Mouse (Mus musculus): ENCODE measurements around the gene Alx3.

Gene Alx3

DNA sequence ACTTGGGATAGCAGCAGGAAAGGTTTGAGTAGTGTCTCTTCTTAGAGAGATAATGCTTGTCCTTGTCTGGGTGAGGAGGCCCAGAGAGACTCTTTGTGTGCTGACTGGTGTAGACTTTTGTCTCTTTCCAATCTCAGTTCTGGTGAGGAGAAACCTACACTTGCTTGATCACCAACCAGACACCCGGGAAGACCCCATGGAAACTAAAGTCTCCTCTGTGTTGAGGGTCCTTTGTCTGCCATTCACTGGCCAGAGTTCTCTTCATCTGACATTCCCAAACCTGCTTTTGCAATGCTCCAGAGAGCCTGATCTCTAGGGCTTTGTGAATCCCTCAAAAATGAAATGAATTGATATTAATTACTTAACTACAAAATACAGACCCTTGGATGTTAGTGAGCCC lies 10.9 kb upstream of the Alx3 start:
- no peak for DNase-seq

DNA sequence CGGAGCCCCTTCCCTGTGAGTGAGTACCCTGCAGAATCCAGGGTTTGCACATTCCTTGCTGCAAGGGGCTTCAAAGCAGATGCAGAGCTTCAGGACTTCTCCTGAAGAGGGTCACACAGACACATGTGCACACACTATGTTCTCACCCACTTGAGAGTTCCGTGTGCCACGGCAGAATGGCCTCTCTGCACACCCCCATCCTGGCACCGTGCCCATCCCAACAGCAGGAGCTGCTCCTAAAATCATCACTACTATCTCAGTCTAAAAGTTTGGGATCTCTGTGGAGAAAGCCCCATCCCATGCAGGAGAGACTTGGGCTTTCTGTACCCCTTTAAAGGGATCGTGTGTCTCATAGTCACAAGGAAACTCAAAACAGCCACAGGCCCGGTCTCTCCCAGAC lies 8.3 kb upstream of the Alx3 start:
- DNase-seq = no peak

DNA sequence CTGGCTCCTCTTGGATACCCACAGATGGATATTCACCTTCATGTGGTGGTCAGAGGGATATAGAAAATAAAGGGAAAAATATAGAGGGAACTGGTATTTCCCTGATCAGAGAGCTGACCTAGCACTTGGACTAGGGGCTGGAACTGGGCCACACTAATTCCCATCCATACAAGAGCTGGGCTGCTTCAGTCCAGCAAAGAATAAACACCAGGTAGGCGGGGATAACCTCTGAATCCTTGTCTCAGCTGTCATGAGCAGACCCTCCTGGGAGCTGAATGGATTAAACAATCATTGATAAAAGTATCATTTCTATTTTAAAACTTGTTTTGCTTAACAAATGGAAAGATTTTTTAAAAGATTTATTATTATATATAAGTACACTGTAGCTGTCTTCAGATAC lies 3.2 kb upstream of the Alx3 start:
- no peak for DNase-seq

DNA sequence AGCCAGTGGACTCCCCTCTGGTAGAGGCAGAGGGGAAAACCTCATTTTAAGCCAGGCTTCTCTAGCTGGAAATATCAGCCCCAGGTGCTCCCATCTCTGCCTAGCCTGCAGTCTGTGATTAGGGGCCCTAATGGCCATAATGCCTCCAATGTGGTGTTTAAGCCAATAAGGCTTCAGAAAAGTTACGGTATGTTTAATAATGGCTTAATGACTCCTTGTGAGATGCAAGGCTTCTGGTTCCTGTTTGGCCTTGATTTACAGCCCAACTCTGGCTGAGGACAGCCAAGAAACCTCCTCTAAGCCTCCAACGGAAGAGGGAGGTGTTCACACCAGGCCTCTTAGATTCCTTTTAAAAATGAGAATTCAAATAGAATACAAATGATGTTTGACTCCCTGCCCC lies 1.2 kb upstream of the Alx3 start:
- DNase-seq = no peak

DNA sequence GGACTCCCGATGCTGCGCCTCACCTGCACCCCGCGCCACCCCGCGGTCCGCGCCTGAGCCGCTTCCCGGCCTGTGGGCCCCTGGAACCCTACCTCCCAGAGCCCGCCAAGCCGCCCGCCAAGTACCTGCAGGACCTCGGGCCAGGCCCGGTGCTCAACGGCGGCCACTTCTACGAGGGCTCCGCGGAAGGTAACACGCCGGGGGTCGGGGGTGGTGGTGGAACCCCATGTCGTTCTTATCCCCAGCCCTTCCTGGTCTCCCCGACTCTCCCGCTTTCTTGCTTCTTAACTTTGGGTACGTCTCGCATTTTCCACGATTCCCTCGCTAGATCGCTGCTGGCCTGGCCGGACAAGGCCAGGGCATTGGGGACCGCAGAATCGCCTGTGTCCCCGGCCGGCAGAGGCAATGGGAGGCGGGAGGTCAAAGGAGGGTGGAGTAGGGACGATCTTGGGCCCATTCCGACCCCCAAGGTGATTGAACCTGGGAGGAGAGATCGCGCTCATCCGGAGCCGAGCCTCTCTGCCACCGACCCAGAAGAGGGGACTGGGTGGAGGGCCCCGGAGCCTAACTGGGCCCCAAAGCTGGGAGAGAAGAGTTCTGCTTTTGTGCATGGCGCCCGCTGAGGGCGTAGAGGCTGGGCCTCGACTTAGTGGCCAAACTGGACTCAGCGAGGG lies 570 bp downstream of the Alx3 start:
- no peak for DNase-seq

DNA sequence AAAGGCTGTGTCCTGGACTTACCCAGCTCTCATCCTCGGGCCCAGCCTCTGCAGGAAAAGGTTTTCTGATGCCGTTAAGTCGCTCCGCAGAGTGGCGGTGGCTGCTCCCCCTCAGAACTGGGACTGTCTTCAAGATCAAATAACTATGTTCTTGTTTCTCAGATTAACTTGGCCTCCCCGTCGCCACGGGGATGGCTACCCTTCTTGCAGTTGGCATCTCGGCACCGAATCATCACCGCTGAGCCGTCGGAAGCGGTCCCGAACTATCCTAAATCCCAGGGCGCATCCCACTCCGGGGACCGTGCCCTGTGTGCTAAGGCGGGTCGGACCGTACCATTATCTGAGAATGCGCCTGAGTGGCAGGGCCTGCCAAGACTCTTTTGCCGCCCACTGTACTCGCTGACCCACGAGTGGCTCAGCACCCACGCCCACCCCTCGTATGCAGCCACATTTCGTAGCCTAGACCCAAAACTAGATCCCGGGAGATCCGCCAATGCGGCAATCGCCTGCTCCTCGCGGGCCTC lies 1.2 kb downstream of the Alx3 start:
- DNase-seq = no peak

DNA sequence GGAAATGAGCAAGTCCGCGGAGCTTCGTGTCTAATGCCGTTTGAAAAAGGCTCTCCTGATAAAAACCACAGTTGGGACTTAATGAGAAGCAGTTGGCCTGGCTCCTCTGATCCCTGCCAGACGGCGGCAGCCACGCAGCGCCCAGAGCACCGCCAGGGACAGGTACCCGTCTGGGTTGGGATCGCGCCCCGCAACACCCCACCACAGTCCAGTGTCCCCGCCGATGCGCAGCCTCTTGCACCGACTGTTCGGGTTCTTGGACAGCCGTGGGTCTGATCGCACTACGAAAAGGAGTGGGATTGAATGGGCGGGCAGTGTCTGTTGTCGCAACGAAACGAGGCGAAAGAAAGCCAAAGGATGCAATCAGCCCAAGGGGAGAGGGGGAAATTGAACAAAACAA lies 1.7 kb downstream of the Alx3 start:
- peak; percentile 55 for DNase-seq

DNA sequence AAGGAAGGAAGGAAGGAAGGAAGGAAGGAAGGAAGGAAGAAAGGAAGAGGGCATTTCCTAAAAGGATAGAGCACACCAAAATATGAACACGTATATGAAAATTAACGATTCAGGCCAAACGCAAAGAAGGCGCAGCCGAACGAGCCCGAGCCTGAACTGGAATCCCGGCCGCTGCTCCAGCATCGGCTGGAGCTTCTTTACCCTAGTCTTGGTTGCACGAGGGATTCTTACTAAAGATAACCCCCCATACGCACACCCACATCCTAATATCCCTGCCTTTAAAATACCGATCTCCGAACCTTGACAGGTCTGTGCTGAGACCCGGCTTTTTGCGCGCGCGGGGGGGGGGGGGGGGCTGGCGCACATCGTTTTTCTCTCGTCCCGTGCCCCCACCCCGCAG lies 2.3 kb downstream of the Alx3 start:
- DNase-seq = no peak

DNA sequence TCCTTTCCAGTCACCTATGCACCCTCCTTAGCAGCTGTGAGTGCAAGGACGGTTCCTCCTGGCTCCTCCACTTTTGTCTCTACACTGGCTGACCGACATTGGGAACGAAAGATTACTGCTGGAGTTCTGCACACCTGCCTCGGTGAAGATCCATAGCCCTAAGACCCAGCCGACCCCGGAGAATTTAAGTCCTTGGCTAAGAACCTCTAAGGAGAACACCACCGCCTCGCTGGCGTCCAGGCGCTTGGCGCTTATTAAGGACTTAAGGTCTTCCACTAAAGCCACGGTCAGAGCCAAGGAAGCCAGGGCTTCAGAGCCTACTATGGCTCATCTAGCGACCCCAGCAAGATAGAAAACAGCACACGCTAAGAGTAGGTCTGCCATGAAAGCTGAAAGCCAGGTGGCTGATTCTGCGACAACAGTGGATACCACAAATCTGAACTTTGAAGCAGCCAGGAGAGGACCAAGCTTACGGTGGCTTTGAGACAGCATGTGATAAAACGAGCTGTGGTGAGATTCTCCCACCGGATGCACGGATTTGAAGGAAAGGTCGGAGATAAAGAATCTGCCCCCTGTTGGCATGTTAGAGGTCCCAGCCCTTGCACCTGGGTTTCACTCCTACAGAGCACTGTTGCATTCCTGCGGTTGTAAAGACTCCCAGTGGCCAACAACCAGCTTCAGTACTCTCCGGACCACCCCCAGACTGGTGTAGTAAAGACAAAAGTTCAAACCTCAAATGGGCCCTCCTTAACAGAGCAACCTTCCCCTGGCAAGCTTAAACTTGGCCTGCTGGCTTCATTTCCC lies 3.0 kb downstream of the Alx3 start:
- no peak for DNase-seq

DNA sequence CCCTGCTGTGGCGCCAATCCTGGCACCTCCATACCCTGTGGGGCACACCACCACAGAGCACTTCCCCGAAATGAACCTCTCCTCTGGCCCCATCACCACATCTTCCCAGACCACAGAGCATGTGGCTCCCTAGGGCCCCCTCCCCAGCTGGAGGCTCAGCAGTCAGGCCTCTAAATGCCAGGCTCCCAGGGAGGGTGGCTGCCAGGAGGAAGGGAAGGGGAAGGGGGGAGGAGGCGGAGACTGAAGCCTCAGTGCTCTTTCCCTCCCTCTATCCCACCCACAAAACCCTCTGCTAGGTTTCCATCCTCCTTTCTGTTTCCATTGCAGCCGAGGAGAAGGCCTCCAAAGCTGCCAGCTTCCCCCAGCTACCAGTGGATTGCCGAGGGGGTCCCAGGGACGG lies 5.3 kb downstream of the Alx3 start:
- no peak for DNase-seq

DNA sequence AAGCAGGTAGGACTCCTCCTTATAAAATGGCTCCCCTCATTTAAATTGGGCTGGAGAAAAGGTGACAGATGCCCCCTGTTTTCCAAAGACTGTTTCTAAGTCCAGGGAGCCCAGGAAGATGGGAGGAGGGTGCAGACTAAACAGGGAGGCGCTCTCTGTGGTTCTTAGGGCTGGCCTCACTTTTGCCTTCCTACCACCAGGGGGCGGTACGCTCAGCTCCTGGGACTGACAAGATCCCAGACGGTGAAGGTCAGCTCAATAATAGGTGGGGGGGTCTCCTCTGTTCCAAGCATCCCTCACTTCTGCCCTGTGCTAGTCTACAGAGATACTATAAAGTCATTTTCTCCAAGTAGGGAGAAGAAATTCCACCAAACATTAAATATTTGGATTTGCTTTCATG lies 10.5 kb downstream of the Alx3 start:
- DNase-seq = peak; percentile 55

DNA sequence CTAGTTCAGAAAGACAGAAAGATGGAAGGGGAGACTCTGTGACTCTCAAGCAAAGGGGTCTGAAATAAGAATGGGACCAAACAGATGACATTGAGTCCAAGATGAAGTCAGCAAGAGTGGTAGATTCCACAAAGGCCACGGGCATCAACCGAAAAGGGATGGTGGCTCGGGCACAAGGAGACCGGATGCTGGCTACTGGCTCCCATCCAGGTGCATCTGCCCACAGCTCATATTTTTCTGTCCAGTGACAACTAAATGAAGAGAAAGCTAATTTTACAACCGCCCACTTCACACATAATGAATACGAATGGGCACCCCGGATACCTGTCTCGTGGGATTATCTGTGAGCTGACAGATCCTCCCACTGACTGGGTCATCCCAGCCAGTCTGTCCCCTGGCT lies 12.4 kb downstream of the Alx3 start:
- no peak for DNase-seq

DNA sequence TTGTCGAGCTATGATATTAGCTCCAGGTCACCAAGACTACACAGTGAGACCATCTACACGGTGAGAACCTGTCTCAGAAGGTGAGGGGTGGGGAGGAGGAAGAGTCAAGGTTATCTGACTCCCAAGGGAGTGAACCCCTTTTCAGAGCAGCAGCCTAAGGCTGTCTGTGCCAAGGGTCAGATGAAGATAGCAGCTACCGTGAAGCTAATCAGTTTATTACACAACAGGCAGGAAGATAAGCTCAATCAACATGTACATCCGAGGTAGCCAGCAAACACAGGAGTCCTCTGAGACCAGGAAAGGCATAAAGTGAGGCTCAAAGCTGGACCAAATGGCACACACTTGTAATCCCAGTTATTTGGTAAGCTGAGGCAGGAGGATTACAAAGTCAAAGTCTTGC lies 14.0 kb downstream of the Alx3 start:
- DNase-seq = no peak

DNA sequence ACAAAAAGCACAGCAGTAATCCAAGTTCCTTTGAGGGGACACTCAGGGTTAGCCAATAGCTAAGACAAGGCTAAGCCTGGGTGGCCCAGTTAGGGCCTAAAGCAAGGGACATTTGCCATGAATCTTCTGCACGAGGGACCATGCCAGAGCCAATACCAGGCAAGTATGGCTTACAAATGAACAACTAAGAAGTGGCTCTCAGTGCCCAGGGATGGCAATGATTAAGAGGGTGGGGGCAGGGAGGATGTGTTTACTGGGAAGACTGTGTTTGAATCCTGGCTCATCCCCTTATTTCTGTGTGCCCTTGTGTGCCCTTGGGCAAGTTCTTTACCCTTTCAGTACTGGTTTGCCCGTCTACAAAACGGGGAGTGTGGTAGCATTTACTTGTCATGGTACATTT lies 14.5 kb downstream of the Alx3 start:
- DNase-seq = peak; percentile 62

DNA sequence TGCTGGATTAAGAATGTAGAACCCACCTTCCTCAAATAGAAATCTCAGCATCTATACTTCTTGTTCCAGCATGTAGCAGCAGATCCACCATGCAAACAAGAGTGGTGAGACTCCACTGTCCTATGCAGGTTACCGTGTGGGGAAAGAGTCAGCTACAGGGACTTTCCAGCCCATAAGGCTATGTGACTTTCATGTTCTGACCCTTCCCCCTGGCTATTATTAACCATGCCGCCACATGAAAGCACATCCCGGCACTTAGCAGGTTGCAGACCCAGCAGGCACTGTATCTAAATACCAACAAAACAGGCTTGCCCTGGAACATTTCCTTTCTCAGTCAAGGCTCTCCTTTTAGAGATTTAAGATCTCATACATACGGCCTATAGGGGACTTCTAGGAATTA lies 16.6 kb downstream of the Alx3 start:
- DNase-seq = no peak

DNA sequence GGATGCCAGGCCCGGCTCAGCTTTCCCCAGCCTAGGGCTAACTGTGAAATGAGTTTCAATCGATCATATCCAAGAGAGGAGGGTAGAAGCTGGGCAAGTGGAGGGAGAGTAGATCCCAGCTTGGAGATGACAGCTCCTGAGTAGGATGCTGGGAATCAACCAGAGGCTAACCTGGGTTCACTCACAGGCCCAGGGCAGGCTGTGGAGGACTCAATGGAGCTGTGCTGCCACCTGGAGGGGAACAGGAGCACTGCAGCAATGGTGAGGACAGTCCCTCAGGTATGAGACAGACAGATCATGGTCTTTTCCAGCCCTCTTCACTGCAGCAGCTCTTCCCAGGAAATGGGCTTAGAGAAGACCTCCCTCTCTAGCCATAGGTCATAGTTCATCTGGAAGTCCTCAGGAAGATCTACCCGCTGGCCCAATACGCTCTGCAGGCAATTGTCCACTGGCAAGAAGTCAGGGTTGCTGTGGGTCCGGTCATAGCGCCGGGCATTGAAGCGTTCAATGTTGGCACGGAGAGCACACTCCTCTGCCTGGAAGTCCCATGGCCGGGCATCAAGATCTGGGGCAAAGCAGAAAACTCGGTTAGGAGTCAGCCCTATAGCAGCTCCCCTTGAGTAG lies 18.2 kb downstream of the Alx3 start:
- peak; percentile 81 for DNase-seq

DNA sequence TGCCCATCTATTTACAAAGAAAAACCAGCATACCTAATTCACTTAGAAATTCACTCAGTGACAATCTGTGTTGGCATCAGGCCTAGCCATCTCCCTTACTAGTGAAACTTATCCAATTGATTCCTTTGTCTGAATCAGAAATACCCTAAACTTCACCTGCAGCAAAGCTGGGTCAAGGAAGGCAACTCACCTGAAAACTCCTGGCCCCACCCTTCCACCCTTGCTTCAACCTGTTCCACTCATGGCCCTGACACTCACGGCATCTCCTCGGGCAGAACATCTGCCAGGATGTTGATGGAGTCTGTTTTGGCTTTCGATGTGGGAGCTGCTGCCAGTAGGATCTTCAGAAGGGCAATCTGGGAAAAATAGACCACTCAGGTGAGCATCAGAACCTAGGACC lies 23.0 kb downstream of the Alx3 start:
- no peak for DNase-seq

DNA sequence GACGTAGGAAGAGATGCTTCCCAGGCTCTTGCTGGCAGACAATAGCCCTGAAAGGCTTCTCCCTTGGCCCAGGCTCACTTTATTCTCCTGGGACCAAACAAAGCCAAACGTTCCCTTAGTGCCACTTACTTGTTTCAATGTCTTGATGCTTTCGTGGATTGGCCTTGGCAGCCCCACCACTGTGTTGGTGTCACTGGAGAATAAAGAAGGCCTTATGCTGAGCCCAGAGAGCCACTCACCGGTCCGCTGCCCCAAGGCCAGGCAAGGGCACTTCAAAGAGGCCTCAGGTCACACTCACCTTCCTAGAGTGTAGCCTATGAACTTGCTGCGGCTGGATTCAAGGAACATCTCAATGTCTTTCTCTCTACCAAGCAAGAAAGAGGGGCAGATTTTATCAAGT lies 25.1 kb downstream of the Alx3 start:
- peak; percentile 1 for DNase-seq

DNA sequence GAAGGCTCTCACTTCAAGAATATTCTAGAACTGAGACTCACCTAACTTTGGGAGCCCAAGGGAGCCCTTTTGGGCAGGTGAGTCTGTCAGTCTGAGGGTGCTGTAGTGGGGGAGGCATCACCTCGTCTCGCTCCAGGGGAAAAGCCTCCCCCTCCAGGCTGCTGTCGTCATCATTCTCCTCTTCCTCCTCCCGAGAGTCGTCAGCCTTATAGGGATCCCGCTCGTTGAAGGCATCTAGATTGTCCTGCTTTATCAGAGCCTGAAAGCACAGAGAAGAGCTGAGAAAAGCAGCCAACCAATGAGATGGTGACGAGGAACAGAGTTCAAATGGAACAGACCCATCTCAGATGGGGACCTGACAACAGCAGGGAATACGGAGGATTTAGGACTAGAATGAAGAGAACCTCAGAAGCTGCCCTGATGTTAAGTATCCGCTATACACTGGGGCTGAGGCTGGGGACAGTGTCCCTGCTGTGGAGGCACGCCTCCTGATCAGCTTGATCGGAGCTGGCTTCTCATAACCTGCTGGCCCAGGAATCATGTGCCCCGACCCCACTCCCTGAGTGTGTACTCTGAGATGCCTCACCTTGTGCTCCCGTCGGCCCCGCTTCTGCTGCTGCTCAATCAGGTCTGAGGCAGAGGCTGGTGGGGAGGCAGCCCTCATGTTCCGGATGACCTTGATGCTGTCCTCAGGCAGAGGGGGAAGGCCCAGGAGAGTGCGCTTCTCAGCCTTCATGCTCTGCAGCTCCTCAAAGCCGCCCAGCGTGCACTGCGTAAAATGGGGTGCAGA lies 26.6 kb downstream of the Alx3 start:
- peak; percentile 1 for DNase-seq

DNA sequence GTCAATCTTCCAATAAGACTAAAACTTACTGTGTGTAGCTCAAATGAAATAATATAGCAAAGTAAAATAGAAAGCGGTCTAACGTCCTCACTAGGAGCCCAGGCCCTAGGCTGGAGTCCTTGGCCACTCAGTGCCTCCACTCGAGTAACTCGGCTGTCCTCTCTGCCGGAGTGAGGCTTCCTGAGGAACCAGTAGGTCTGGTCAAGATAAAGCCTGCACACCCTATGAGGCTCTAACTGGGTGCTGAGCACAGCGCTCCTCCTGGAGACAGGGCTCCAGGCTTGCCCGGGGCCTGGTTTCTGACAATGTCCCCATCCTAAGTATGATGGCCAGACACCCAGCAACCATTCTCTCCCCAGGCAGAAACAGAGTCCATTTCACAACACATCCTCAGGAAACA lies 27.7 kb downstream of the Alx3 start:
- DNase-seq = peak; percentile 1

DNA sequence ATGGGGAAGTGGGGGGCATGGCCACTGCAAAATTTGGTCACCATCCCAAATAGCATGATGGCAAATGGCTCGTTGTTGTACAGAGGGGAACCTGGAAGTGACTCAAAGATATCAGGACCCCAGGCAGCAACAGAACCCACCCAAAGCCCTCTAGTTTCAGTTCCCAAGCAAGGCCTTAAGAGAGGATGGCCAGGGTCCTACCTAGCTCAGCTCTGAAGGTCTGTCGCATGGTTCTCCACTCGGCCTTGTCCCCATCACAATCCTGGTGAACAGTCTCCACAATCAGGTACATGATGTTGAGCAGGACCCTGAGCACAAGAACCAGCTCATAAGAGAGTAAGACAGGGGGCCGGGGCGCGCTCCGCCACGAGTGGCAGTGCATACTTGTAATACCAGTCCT lies 29.6 kb downstream of the Alx3 start:
- DNase-seq = peak; percentile 1

DNA sequence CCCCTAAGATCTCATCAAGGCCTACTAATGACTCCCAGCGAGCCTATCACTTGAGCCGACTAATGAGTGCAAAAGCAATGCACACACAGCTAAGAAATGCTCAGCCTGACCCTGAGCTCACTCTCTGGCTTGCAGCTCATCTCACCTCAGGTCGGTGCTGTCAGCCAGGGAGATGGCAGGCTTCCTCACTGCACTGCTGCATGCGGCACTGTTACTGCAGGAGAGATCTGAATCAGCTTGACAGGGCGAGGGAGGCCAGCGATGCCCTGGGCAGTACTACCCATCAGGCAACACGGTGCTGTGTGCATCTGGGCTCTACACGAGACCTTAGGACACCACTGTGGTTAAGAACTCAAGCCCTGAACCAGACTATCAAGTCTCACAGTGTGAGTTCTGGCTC lies 30.7 kb downstream of the Alx3 start:
- peak; percentile 0 for DNase-seq

DNA sequence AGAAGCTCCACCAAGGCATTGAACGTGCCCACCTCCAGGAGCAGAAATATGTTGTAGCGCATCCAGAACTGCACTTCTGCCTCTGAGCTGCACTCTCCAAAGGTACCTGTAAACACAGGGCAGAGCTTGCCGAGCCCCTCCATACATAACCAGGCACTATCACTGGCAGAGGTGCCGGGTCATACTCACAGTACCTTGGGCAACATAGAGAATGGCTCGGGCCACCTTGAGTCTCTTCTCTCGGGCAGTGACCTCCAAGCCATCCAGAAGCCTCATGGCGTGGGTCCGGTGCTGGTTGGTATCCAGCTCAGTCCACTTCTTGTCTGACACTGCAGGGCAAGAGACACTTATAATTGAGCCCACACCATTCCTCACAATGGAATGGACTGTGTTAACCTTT lies 31.9 kb downstream of the Alx3 start:
- peak; percentile 1 for DNase-seq
